Mouse (Mus musculus): ENCODE results near the gene Ano10. TPM values are rescaled to one million over a fixed set of nuclear protein-coding genes. Genes with fewer than 3 reads are reported as not detected.

The Ano10 gene
- polyA plus RNA-seq, 1 experiment from 2014 or later, result 36.2 TPM

DNA sequence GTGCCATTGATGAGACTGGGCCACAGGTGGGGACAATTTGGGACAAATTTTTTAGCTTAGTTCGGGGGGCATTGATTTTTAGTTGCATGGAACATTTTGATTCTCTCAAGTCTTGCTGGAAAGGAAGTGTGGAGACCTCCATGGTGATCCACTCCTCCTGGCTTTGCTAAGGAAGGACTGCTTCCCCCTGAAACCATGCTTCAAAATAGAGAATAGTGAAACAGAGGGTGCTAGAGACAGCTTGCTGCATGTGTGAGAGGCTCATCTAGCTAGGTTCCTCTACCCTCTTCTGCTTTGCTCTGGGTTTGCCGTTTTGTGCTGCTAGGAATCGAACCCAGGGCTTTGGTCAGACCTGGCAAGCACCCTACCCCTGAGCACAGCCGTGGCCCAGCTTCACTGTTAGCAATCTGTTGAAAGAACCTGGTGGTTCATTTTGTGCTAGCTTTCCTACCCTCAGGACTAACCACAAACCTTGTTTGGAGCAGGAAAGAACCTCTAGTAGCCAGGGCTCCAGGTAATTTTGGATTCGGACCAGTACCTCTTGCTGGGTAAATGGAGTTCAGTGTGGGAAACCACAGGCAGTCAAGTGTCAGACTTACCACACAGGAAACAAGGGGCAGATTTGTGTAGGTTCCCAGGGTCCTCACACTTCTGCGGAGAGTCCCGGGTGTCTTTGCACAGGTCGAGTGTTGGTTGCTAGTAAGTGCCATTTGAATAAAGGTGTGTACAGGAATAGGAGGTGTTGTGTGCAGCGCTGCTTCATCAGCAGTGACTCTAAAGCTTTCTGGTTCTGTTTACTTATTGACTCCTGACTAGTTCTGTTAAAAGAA is 144.0 kb downstream of the Ano10 start:
- peaks cover 19% of the 10 kb centered on the region for H3K4me1 ChIP-seq
- H3K4me3 ChIP-seq (replicated peaks), result no peak overlapping the region
- H3K27ac ChIP-seq, result no peak overlapping the region
- ATAC-seq (replicated peaks; ENCODE audit: low FRiP score), result no peak
- 80% methylated on average over 9 of the region's 9 CpGs for WGBS
- no peaks in the 10 kb centered on the region for H3K9me3 ChIP-seq (replicated peaks)
- no peak overlapping the region for H3K4me2 ChIP-seq
- H3K9ac ChIP-seq, result no peak overlapping the region
- H3K36me3 ChIP-seq, result peaks cover 21% of the 10 kb centered on the region; the same call in 1 of the 2 replicates
- H3K27me3 ChIP-seq, result no peaks in the 10 kb centered on the region

DNA sequence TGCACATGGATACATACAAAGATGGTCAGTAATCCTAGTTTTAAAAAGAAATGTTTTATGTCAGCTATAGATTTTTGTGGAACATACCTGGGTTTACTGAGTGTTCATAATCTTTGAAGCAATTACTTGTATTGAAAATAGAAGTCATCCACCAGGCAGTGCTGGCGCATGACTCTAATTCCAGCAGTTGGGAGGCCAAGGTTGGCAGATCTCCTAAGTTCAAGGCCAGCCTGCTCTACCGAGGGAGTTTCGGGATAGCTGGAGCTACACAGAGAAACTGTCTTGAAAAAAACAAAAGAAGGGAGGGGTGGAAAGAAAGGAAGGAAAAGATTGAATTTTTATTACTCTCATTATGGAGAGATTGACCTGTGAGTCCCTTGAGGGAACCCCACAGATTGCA is 145.9 kb downstream of the Ano10 start:
- WGBS, result 76% methylated on average over 3 of the region's 3 CpGs
- H3K4me1 ChIP-seq, result peaks cover 19% of the 10 kb centered on the region
- H3K27me3 ChIP-seq, result no peaks in the 10 kb centered on the region
- H3K27ac ChIP-seq, result no peak overlapping the region
- H3K4me3 ChIP-seq (replicated peaks), result no peak overlapping the region
- ATAC-seq (replicated peaks; ENCODE audit: low FRiP score), result no peak
- H3K9ac ChIP-seq, result no peak overlapping the region
- H3K4me2 ChIP-seq, result no peak overlapping the region
- peaks cover 29% of the 10 kb centered on the region for H3K36me3 ChIP-seq
- H3K9me3 ChIP-seq (replicated peaks), result 0 out of 2 replicates have a peak, but pooled peaks cover 4% of the 10 kb centered on the region

DNA sequence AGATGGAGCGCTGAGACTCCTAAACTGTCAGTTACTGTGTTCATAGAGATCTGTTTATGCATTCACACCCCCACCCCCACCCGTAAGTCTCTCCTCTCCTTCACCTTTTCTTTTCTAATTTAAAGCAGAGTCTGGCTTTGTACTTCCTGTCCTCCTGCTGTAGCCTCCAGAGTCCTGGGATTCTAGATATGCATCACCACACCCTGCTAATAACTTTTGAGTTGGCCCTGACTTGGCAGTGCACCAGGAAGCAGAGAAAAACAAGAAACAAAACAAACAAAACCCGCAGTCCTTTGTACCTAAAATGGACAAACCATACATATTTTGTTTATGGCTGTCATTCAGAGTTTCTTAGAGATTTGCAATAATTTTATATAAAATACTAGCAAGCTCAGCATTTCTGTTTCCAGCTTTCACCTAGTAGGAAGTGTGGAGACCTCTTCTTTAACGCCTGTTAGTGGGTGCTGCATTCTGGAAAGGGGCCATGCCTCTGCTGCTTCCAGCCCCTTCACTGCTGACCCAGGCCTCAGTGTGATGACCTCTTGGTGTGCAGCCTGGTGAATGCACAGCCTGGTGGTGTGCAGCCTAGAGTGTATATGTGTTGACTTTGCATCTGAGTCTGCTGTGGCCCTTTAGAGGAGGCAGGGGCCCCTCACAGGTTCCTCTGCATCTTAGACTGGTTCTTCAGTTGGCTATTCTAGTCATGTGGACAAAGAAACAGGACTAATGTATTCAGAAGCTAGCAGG is 147.9 kb downstream of the Ano10 start:
- H3K9ac ChIP-seq, result no peak overlapping the region
- H3K27ac ChIP-seq, result 0 out of 2 replicates have a peak overlapping the region, but pooled peaks have one; percentile 18
- H3K4me2 ChIP-seq, result no peak overlapping the region
- no peaks in the 10 kb centered on the region for H3K27me3 ChIP-seq
- H3K36me3 ChIP-seq, result peaks cover 24% of the 10 kb centered on the region
- H3K4me3 ChIP-seq (replicated peaks), result no peak overlapping the region
- no peak for ATAC-seq (replicated peaks; ENCODE audit: low FRiP score)
- H3K9me3 ChIP-seq (replicated peaks), result 0 out of 2 replicates have a peak, but pooled peaks cover 4% of the 10 kb centered on the region
- WGBS, result 53% methylated on average over 4 of the region's 4 CpGs
- peaks cover 32% of the 10 kb centered on the region for H3K4me1 ChIP-seq

DNA sequence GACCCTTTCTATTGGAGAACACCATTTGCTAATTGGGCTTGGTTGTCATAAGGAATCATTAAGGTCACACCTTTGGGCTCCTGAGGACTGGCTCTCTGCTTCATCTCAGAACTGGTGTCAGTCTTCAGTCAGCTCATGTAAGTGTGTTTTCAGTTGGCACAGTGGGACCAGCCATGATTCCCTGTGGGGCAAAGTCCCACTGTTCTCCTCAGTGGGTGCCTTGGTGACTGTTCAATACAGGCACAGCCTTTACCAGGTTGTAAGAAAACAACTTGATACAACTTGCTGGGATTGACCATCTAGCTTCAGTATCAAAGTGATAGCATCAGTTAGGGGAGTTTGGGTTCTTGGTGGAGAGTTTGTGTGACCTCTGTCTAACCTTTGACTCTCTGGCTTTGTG is 148.5 kb downstream of the Ano10 start:
- Histone ChIP-seq H3K4me3 (replicated peaks) (no peak overlapping the region), H3K9ac (no peak overlapping the region), H3K4me2 (no peak overlapping the region), H3K27ac (0 out of 2 replicates have a peak overlapping the region, but pooled peaks have one; percentile 18), H3K9me3 (replicated peaks) (0 out of 2 replicates have a peak, but pooled peaks cover 4% of the 10 kb centered on the region), H3K4me1 (peaks cover 32% of the 10 kb centered on the region), H3K27me3 (no peaks in the 10 kb centered on the region), H3K36me3 (peaks cover 24% of the 10 kb centered on the region)
- no peak for ATAC-seq (replicated peaks; ENCODE audit: low FRiP score)

DNA sequence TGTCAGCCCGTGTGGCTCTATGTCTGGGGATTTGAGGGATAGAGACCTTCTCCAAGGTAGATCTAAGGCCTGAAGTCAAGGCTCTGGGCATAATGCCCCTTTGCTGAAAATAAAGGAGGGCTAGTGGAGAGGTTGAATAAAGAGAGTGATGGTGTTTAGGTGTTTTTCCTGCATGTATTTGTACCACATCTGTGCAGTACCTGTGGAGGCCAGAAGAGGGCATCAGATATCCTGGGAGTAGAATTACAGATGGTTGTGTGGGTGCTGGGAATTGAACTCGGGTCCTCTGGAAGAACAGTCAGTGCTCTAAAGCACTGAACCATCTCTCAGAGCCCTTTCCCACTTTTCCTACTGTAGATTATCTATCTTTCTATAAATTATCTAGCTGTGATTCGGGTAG is 149.4 kb downstream of the Ano10 start:
- H3K4me3 ChIP-seq (replicated peaks), result no peak overlapping the region
- 96% methylated on average over 3 of the region's 3 CpGs for WGBS
- ATAC-seq (replicated peaks; ENCODE audit: low FRiP score), result no peak
- no peaks in the 10 kb centered on the region for H3K27me3 ChIP-seq
- 0 out of 2 replicates have a peak, but pooled peaks cover 4% of the 10 kb centered on the region for H3K9me3 ChIP-seq (replicated peaks)
- no peak overlapping the region for H3K9ac ChIP-seq
- H3K36me3 ChIP-seq, result peaks cover 24% of the 10 kb centered on the region
- peaks cover 35% of the 10 kb centered on the region for H3K4me1 ChIP-seq
- H3K4me2 ChIP-seq, result no peak overlapping the region
- H3K27ac ChIP-seq, result no peak overlapping the region

DNA sequence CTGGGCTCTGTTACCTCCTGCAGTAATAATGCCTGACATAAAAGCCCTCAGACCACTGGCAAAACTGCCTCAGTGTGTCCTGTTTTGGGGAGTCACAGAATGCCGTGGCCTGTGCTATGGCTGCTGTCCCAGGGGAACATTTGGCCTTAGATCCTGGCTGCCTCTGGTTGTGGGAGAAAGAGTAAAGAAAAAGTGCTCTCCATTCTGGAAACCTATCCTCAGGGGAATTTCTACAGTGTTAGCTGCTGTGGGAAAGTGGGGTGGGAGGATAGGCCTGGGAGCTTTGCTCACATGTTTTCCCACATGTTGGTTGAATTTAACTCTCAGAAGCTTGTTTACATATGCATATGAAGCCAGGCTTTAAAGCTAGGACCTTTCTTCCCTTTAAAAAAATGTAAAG is 151.0 kb downstream of the Ano10 start:
- H3K9me3 ChIP-seq (replicated peaks), result 0 out of 2 replicates have a peak, but pooled peaks cover 4% of the 10 kb centered on the region
- no peaks in the 10 kb centered on the region for H3K27me3 ChIP-seq
- ATAC-seq (replicated peaks; ENCODE audit: low FRiP score), result no peak
- peak overlapping the region; percentile 68 for H3K27ac ChIP-seq
- no peak overlapping the region for H3K9ac ChIP-seq
- 44% methylated on average over 1 of the region's 1 CpGs for WGBS
- H3K4me3 ChIP-seq (replicated peaks), result no peak overlapping the region
- H3K4me1 ChIP-seq, result peaks cover 31% of the 10 kb centered on the region
- H3K4me2 ChIP-seq, result no peak overlapping the region
- peaks cover 30% of the 10 kb centered on the region for H3K36me3 ChIP-seq

DNA sequence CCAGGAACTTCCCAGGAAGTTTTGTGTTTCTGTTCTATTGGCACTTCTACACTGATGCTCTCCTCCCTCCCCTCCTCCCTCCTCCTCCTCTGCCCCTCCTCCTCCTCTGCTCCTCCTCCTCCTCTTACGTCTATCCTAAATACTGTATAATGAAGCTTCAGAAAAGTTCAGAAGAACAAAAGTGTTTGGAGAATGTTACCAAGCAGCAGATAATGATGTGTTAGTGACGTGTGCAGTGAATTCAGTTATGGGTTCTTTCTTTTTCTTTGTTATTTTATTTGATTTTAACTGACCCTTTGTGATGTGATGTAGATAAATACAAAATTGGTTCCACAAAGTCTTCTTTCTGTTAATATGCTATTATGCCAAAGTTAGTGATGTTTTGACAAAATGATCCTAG is 155.0 kb downstream of the Ano10 start:
- no peaks in the 10 kb centered on the region for H3K27me3 ChIP-seq
- ATAC-seq (replicated peaks; ENCODE audit: low FRiP score), result no peak
- H3K9ac ChIP-seq, result no peak overlapping the region
- peaks cover 27% of the 10 kb centered on the region for H3K4me1 ChIP-seq
- H3K36me3 ChIP-seq, result peaks cover 27% of the 10 kb centered on the region
- H3K27ac ChIP-seq, result no peak overlapping the region
- no peak overlapping the region for H3K4me3 ChIP-seq (replicated peaks)
- H3K9me3 ChIP-seq (replicated peaks), result no peaks in the 10 kb centered on the region
- WGBS, result 52% methylated on average over 2 of the region's 2 CpGs
- no peak overlapping the region for H3K4me2 ChIP-seq

DNA sequence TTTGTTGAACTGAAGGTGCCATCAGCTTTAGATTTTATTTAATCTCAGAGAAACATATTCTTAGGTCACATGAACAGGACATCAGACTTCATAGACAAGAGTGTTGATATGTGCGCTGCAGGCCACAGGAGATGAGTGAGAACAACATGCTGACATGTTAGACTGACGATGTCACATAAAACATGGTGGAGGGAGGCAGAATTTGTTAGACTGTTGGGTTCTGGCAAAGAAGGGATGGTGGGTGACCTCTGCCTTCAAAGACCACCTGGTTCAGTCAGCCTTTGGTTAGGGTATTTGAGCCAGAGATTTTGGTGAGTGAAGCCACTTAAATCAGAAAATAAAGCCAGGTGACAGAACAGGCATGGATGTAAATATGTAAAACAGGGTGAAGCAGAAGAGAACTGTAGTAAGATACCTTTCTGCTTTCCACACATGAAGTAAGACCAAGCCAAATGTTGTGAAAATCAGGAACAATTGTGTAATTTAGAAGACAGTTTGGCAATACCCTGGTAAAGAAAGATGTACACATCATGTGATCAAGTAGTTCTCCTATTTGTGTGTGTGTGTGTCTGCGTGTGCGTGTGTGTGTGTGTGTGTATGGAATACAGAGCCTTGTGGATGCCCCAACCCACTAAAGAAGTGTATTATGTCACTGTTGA is 155.7 kb downstream of the Ano10 start:
- peaks cover 27% of the 10 kb centered on the region for H3K4me1 ChIP-seq
- no peaks in the 10 kb centered on the region for H3K9me3 ChIP-seq (replicated peaks)
- peaks cover 22% of the 10 kb centered on the region for H3K36me3 ChIP-seq
- ATAC-seq (replicated peaks; ENCODE audit: low FRiP score), result no peak
- H3K27me3 ChIP-seq, result no peaks in the 10 kb centered on the region
- H3K4me2 ChIP-seq, result no peak overlapping the region
- no peak overlapping the region for H3K4me3 ChIP-seq (replicated peaks)
- no peak overlapping the region for H3K27ac ChIP-seq
- H3K9ac ChIP-seq, result no peak overlapping the region
- WGBS, result 90% methylated on average over 4 of the region's 4 CpGs

DNA sequence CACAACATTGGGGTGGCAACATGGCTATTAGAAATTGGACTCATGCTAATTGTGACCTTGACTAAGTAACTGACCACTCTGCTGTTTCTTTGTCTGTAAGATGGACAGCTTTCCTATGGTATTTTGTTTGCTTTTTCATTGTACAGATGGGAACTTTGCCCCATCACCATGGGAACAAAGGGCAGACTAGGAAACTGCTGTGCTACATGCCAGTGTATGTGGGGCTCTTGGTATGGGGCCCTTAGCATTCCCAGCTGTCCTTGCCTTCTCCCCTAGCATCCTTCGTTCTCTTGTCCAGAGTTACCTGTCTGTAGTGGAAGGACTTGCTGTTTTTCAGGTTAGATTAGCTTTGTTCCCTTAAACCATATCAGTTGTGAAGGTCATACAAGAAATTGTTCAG is 156.3 kb downstream of the Ano10 start:
- H3K27me3 ChIP-seq, result no peaks in the 10 kb centered on the region
- peaks cover 24% of the 10 kb centered on the region for H3K4me1 ChIP-seq
- H3K4me2 ChIP-seq, result no peak overlapping the region
- no peak overlapping the region for H3K27ac ChIP-seq
- H3K4me3 ChIP-seq (replicated peaks), result no peak overlapping the region
- no peaks in the 10 kb centered on the region for H3K9me3 ChIP-seq (replicated peaks)
- 90% methylated on average over 1 of the region's 1 CpGs for WGBS
- peaks cover 27% of the 10 kb centered on the region for H3K36me3 ChIP-seq
- H3K9ac ChIP-seq, result no peak overlapping the region
- no peak for ATAC-seq (replicated peaks; ENCODE audit: low FRiP score)

DNA sequence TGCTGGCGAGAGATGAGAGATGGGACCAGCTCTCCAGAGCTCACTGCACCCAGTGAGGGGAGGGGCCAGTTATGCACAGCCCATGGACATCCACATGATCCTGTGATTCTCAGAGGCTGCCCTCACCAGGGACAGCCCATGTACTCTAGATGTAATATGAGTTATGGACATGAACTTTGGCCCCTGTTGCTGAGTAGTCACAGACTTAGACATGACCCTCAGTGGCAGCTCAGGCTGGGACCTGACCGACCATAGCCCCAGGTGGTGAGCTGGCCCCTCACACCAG is 158.4 kb downstream of the Ano10 start:
- Histone ChIP-seq H3K4me2 (no peak overlapping the region), H3K9me3 (replicated peaks) (no peaks in the 10 kb centered on the region), H3K27me3 (no peaks in the 10 kb centered on the region), H3K36me3 (peaks cover 34% of the 10 kb centered on the region), H3K4me3 (replicated peaks) (no peak overlapping the region), H3K4me1 (peaks cover 20% of the 10 kb centered on the region), H3K9ac (no peak overlapping the region), H3K27ac (no peak overlapping the region)
- WGBS, result 73% methylated on average over 2 of the region's 2 CpGs
- ATAC-seq (replicated peaks; ENCODE audit: low FRiP score), result peak; percentile 76

DNA sequence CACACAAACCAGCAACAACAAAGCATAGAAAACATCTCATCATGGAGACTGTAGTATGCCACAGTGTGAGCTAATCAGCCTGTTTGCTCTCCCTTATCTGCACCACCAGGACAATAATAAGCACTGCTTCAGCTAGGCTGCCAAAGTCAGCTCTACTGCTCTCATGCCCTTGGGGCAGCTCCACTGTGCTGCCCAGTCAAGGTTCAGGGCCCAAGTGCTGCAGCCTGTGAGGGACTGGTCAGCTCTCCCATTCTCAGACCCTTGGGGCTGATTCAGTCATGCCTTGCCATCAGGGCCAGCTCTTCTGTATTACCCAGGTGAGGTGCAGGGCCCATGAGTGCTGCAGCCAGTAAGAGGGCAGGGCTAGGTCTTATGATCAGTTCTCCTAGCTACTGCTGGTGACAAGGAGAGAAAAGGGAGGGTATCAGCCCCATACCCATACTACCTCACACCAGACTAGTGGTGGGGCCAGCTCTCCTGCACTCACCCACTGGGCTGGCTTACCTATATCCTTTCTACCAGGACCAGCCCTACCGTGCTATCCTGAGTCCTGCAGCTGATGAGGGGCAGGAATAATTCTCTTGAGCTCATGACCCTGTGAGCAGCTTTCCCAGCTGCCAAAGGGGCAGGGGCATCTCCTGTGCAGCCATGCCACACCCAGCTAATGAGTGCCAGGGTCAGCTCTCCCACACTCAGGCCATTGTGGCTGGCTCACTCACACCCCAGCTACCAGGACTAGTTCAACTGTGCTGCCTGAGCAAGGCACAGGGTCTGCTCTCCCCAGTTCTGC is 158.9 kb downstream of the Ano10 start:
- Histone ChIP-seq H3K27ac (no peak overlapping the region), H3K27me3 (no peaks in the 10 kb centered on the region)
- ATAC-seq (replicated peaks; ENCODE audit: low FRiP score), result peak; percentile 25

More for the DNA sequence above, 158.9 kb downstream of the Ano10 start:
- Histone ChIP-seq H3K9me3 (replicated peaks) (no peaks in the 10 kb centered on the region), H3K4me2 (no peak overlapping the region), H3K4me1 (peaks cover 23% of the 10 kb centered on the region), H3K4me3 (replicated peaks) (no peak overlapping the region), H3K9ac (no peak overlapping the region), H3K36me3 (peaks cover 34% of the 10 kb centered on the region)
- WGBS, result 56% methylated on average over 1 of the region's 1 CpGs
